Mouse (Mus musculus): ENCODE results near the gene Gm17535.
"Not testable (repeated sequence)": the region's sequence is repeated elsewhere in the genome, so short reads cannot be mapped to it uniquely, and the experiment has no call there.

DNA sequence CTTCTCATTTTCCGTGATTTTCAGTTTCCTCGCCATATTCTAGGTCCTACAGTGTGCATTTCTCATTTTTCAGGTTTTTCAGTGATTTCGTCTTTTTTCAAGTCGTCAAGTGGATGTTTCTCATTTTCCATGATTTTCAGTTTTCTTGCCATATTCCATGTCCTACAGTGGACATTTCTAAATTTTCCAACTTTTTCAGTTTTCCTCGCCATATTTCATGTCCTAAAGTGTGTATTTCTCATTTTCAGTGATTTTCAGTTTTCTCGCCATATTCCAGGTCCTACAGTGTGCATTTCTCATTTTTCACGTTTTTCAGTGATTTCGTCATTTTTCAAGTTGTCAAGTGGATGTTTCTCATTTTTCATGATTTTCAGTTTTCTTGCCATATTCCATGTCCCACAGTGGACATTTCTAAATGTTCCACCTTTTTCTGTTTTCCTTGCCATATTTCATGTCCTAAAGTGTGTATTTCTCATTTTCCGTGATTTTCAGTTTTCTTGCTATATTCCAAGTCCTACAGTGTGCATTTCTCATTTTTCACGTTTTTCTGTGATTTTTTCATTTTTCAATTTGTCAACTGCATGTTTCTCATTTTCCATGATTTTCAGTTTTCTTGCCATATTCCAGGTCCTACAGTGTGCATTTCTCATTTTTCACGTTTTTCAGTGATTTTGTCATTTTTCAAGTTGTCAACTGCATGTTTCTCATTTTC lies 32.3 kb upstream of the Gm17535 start:
- 0 out of 2 replicates have a peak, but pooled peaks have one; percentile 10 for TF ChIP-seq CTCF (IDR thresholded peaks at IDR 0.05; ENCODE audit: low read depth)
- TF ChIP-seq EP300 (optimal IDR thresholded peaks at IDR 0.05): not testable (repeated sequence)

Data from stomach, postnatal 0 days (tissue).